Mouse (Mus musculus) ES-E14 (cell line): ENCODE results near the gene Rffl. TPM values are rescaled to one million over a fixed set of nuclear protein-coding genes. Genes with fewer than 3 reads are reported as not detected.
A peak's percentile ranks its signal among the peaks of the same experiment; 100 is the strongest.

Experiments used
- DNase-seq: peaks from one replicate; pipeline ENCODE4 v3.0.0-alpha.2; 2013; ENCODE audit warnings: low read depth, low spot score
- H3K27ac ChIP-seq: 2 replicates; pipeline ENCODE4 v1.5.1; 2012; ENCODE audit warnings: low read depth, mild to moderate bottlenecking, low read length, moderate library complexity, mixed read lengths; ENCODE audit not compliant: poor library complexity, insufficient read depth, severe bottlenecking
- H3K36me3 ChIP-seq: 2 replicates; pipeline ENCODE4 v1.6.1; 2012; ENCODE audit warnings: mild to moderate bottlenecking, low read length, moderate library complexity, mixed read lengths; ENCODE audit not compliant: control insufficient read depth, poor library complexity, insufficient read depth, severe bottlenecking
- H3K4me1 ChIP-seq, 2 experiments: fragments of 150-350 bp in 1 of 2; sonication (generic) in 1 of 2; 2 replicates each; pipeline ENCODE4 v1.6.1; 2012; ENCODE audit warnings: low read length in 2 of 2, mild to moderate bottlenecking in 1 of 2, mixed read lengths in 1 of 2; ENCODE audit not compliant: control insufficient read depth in 2 of 2, insufficient read depth in 2 of 2, poor library complexity in 1 of 2
- H3K4me3 ChIP-seq, 2 experiments: fragments of 150-350 bp in 1 of 2; sonication (generic) in 1 of 2; 2 replicates each; pipeline ENCODE4 v1.5.1; 2012; ENCODE audit warnings: low read length in 2 of 2, low read depth in 1 of 2, mild to moderate bottlenecking in 1 of 2, mixed read lengths in 1 of 2; ENCODE audit not compliant: insufficient read depth in 1 of 2, poor library complexity in 1 of 2, severe bottlenecking in 1 of 2
- H3K9ac ChIP-seq: 2 replicates; pipeline ENCODE4 v1.6.1; 2012; ENCODE audit warnings: low read depth, mild to moderate bottlenecking, low read length, mixed read lengths; ENCODE audit not compliant: poor library complexity, insufficient read depth, severe bottlenecking
- H3K9me3 ChIP-seq: fragments of 150-350 bp; sonication (generic); 2 replicates; pipeline ENCODE4 v1.6.1; 2012; ENCODE audit warnings: low read depth, mild to moderate bottlenecking, low read length; ENCODE audit not compliant: control insufficient read depth, insufficient read depth
- CHD2 ChIP-seq: IDR thresholded peaks from 2 replicates; pipeline ENCODE4 v1.6.1; 2014; ENCODE audit warnings: mild to moderate bottlenecking, low read depth, low read length, inconsistent platforms
- HCFC1 ChIP-seq: IDR thresholded peaks from 2 replicates; pipeline ENCODE4 v1.6.1; 2012; ENCODE audit warnings: low read length, inconsistent platforms, borderline replicate concordance; ENCODE audit not compliant: insufficient read depth
- MAFK ChIP-seq: IDR thresholded peaks from 2 replicates; pipeline ENCODE4 v1.6.1; 2014; ENCODE audit warnings: mild to moderate bottlenecking, low read depth, low read length, inconsistent platforms; ENCODE audit not compliant: insufficient read depth
- ZC3H11A ChIP-seq: IDR thresholded peaks from 2 replicates; pipeline ENCODE4 v1.6.1; 2012; ENCODE audit warnings: low read depth, mild to moderate bottlenecking, inconsistent platforms, low read length, borderline replicate concordance
- ZNF384 ChIP-seq: IDR thresholded peaks from 2 replicates; pipeline ENCODE4 v1.6.1; 2012; ENCODE audit warnings: low read depth, low read length, inconsistent platforms
- in situ Hi-C, 2 experiments: fragments of 600-800 bp; cut with MboI; formaldehyde crosslinking; loops; one replicate each; pipeline ENCODE4 v1.15.1; 2025; ENCODE audit warnings: low sequenced_read_pairs in 2 of 2, inconsistent platforms in 1 of 2; ENCODE audit not compliant: unreplicated experiment in 2 of 2
- total RNA-seq: library from RNA; depleted of rRNA; stranded (reverse); fragments of 300-350 nt; gene quantifications from 2 replicates; pipeline ENCODE4 v1.2.3, GENCODE M21; 2012

The Rffl gene
- total RNA-seq, 1 experiment = 6.5 TPM

- H3K4me1 ChIP-seq = peaks cover 0 to 6% of the 10 kb centered on the region in 2 experiments; a peak in 1 of 4 replicates
- H3K27ac ChIP-seq = no peak overlapping the region
Observed at GRCm38 (mm10) chr11:82861558-82861957, 9.5 kb downstream of the Rffl start.

GRCm38 (mm10) chr11:82860759-82861158 lies 10.3 kb downstream of the Rffl start:
- H3K27ac ChIP-seq = no peak overlapping the region
- H3K4me1 ChIP-seq = peaks cover under 1 to 6% of the 10 kb centered on the region in 2 experiments; a peak in 2 of 4 replicates
- in situ Hi-C loops = no loop called here
- H3K36me3 ChIP-seq = no peaks in the 10 kb centered on the region
- H3K9ac ChIP-seq = no peak overlapping the region
- no peak overlapping the region for H3K4me3 ChIP-seq
- no peak for DNase-seq
- TF ChIP-seq HCFC1 (no peak), ZC3H11A (no peak), ZNF384 (no peak), MAFK (no peak), CHD2 (no peak)
- no peaks in the 10 kb centered on the region for H3K9me3 ChIP-seq

More at GRCm38 (mm10) chr11:82861558-82861957, 9.5 kb downstream of the Rffl start:
- H3K4me3 ChIP-seq = no peak overlapping the region
- no peak for TF ChIP-seq HCFC1
- TF ChIP-seq ZNF384 = no peak
- H3K9ac ChIP-seq = no peak overlapping the region
- DNase-seq = no peak
- no peaks in the 10 kb centered on the region for H3K36me3 ChIP-seq
- no peaks in the 10 kb centered on the region for H3K9me3 ChIP-seq
- in situ Hi-C loops = no loop called here

GRCm38 (mm10) chr11:82857307-82857848 lies 13.6 kb downstream of the Rffl start:
- no peak for DNase-seq
- Histone ChIP-seq H3K27ac (peak overlapping the region; percentile 34; the same call in 1 of the 2 replicates), H3K4me1 (peaks cover 5 to 11% of the 10 kb centered on the region in 2 experiments; a peak in 3 of 4 replicates)

GRCm38 (mm10) chr11:82856032-82856431 lies 15.0 kb downstream of the Rffl start:
- Histone ChIP-seq H3K36me3 (no peaks in the 10 kb centered on the region), H3K4me1 (peaks cover 5 to 7% of the 10 kb centered on the region in 2 experiments; a peak in 3 of 4 replicates), H3K9ac (no peak overlapping the region), H3K27ac (no peak overlapping the region), H3K4me3 (no peak overlapping the region), H3K9me3 (no peaks in the 10 kb centered on the region)
- TF ChIP-seq HCFC1 (no peak), MAFK (no peak), ZNF384 (no peak), CHD2 (no peak), ZC3H11A (no peak)
- no peak for DNase-seq
- in situ Hi-C loops = no loop called here

More at GRCm38 (mm10) chr11:82857307-82857848, 13.6 kb downstream of the Rffl start:
- no peaks in the 10 kb centered on the region for H3K36me3 ChIP-seq
- in situ Hi-C loops = no loop called here
- TF ChIP-seq ZNF384 (peak; percentile 90), MAFK (no peak)
- no peak overlapping the region for H3K4me3 ChIP-seq
- H3K9me3 ChIP-seq = no peaks in the 10 kb centered on the region
- no peak overlapping the region for H3K9ac ChIP-seq

- H3K9ac ChIP-seq = no peak overlapping the region
- H3K4me3 ChIP-seq = no peak overlapping the region
- in situ Hi-C loops = no loop called here
- no peak overlapping the region for H3K27ac ChIP-seq
- H3K4me1 ChIP-seq = peaks cover 5 to 7% of the 10 kb centered on the region in 2 experiments; a peak in 3 of 4 replicates
- TF ChIP-seq ZC3H11A (no peak), HCFC1 (no peak), ZNF384 (no peak), CHD2 (no peak), MAFK (no peak)
- DNase-seq = no peak
- H3K9me3 ChIP-seq = no peaks in the 10 kb centered on the region
- no peaks in the 10 kb centered on the region for H3K36me3 ChIP-seq
Observed at GRCm38 (mm10) chr11:82855327-82855973, 15.6 kb downstream of the Rffl start.
